In genomic region chr16:12307318-12307965, GRCm38 (mm10) we compare ENCODE assay signal across 24 mouse cellular contexts.
DNase-seq lines count a peak whose midpoint lies in the region; ATAC-seq and TF ChIP-seq lines count a peak whose summit lies in the region.
"Had no signal": no experiment of that assay in that cellular context is flagged by ENCODE, and none has a peak within 500 bp of the region (broad histone marks: within the 10 kb centered on the region; RNA-seq: fewer than 3 reads in every experiment).

No protein-coding gene starts in this region.

- no peak overlapping the region for H3K4me2 ChIP-seq in liver, postnatal 0 days (ENCODE audit: low read depth, low read length)
- no peak overlapping the region for H3K4me2 ChIP-seq in heart, embryonic 12.5 days
- H3K4me2 ChIP-seq in hindbrain, embryonic 12.5 days (replicated peaks): no peak overlapping the region
- H3K4me2 ChIP-seq: embryonic facial prominence, embryonic 15.5 days; heart, embryonic 15.5 days; liver, embryonic 15.5 days; neural tube, embryonic 13.5 days had no signal

- WGBS in liver, postnatal 0 days (ENCODE audit: insufficient replicate concordance): 44% methylated on average over 3 of the region's 3 CpGs
- 62% methylated on average over 3 of the region's 3 CpGs for WGBS in heart, embryonic 12.5 days
- WGBS in hindbrain, embryonic 12.5 days: 70% methylated on average over 3 of the region's 3 CpGs
- 68% methylated on average over 3 of the region's 3 CpGs for WGBS in heart, embryonic 10.5 days

- no peak overlapping the region for H3K9ac ChIP-seq in liver, postnatal 0 days (replicated peaks)
- no peak overlapping the region for H3K9ac ChIP-seq in heart, embryonic 12.5 days
- H3K9ac ChIP-seq in hindbrain, embryonic 12.5 days: no peak overlapping the region
- H3K9ac ChIP-seq: embryonic facial prominence, embryonic 15.5 days; heart, embryonic 15.5 days; liver, embryonic 15.5 days; neural tube, embryonic 13.5 days had no signal

- no peak overlapping the region for H3K27ac ChIP-seq in liver, postnatal 0 days (ENCODE audit: low read depth)
- no peak overlapping the region for H3K27ac ChIP-seq in heart, embryonic 12.5 days (ENCODE audit: poor library complexity, severe bottlenecking)
- H3K27ac ChIP-seq in hindbrain, embryonic 12.5 days: no peak overlapping the region
- H3K27ac ChIP-seq in heart, embryonic 10.5 days: no peak overlapping the region
- H3K27ac ChIP-seq: embryonic facial prominence, embryonic 15.5 days; heart, embryonic 15.5 days; hindbrain, postnatal 0 days; kidney, postnatal 0 days; limb, embryonic 10.5 days; liver, embryonic 15.5 days; midbrain, embryonic 10.5 days; neural tube, embryonic 13.5 days had no signal

- ATAC-seq in G1E (ENCODE audit: extremely low read depth, insufficient number of reproducible peaks, low FRiP score, poor library complexity, severe bottlenecking): peak; percentile 83
- peak; percentile 52; the same call in 1 of the 2 replicates for ATAC-seq in granulocyte monocyte progenitor cell, adult 5-6 weeks (replicated peaks; ENCODE audit: poor library complexity, severe bottlenecking)
- no peak for ATAC-seq in liver, postnatal 0 days
- ATAC-seq in heart, embryonic 12.5 days (ENCODE audit: insufficient number of reproducible peaks, low FRiP score): no peak
- ATAC-seq in hindbrain, embryonic 12.5 days (ENCODE audit: low FRiP score): no peak
- ATAC-seq: CD4-positive, CD25-positive, alpha-beta regulatory T cell, adult 4 months; forebrain, embryonic 16.5 days; hindbrain, postnatal 0 days; intestine, postnatal 0 days; lung, postnatal 0 days had no signal

- H3K27me3 ChIP-seq in G1E (ENCODE audit: insufficient read depth, low read length): no peaks in the 10 kb centered on the region
- H3K27me3 ChIP-seq in liver, postnatal 0 days (ENCODE audit: insufficient read depth, low read length): no peaks in the 10 kb centered on the region
- H3K27me3 ChIP-seq in heart, embryonic 12.5 days (replicated peaks): no peaks in the 10 kb centered on the region
- no peaks in the 10 kb centered on the region for H3K27me3 ChIP-seq in hindbrain, embryonic 12.5 days
- H3K27me3 ChIP-seq in heart, embryonic 10.5 days (ENCODE audit: insufficient read depth, poor library complexity, severe bottlenecking): no peaks in the 10 kb centered on the region
- H3K27me3 ChIP-seq: embryonic facial prominence, embryonic 15.5 days; heart, embryonic 15.5 days; liver, embryonic 15.5 days; neural tube, embryonic 13.5 days had no signal

- no peak for TF ChIP-seq CTCF in G1E (IDR thresholded peaks at IDR 0.05; ENCODE audit: low read depth, low read length)
- no peak for TF ChIP-seq CTCF in liver, postnatal 0 days (IDR thresholded peaks at IDR 0.05; ENCODE audit: low read depth)

- peak; percentile 74 for TF ChIP-seq EP300 in liver, postnatal 0 days (IDR thresholded peaks at IDR 0.05; ENCODE audit: low read depth)

- H3K9me3 ChIP-seq in G1E (replicated peaks): no peaks in the 10 kb centered on the region
- H3K9me3 ChIP-seq in liver, postnatal 0 days (ENCODE audit: low read length): no peaks in the 10 kb centered on the region
- H3K9me3 ChIP-seq in heart, embryonic 12.5 days (replicated peaks): no peaks in the 10 kb centered on the region
- no peaks in the 10 kb centered on the region for H3K9me3 ChIP-seq in hindbrain, embryonic 12.5 days (replicated peaks)
- H3K9me3 ChIP-seq in heart, embryonic 10.5 days: no peaks in the 10 kb centered on the region
- H3K9me3 ChIP-seq: embryonic facial prominence, embryonic 15.5 days; heart, embryonic 15.5 days; limb, embryonic 10.5 days; liver, embryonic 15.5 days; midbrain, embryonic 10.5 days; neural tube, embryonic 13.5 days had no signal

- peak; percentile 35 for DNase-seq in adrenal gland, postnatal 14 days
- DNase-seq in adrenal gland, postnatal 4 days (ENCODE audit: low spot score in 2 of 2): no peak
- peak; percentile 41 for DNase-seq in G1E (ENCODE audit: low spot score)
- no peak for DNase-seq in liver, postnatal 0 days
- no peak for DNase-seq in heart, embryonic 10.5 days (ENCODE audit: low spot score)
- DNase-seq: cerebellum, adult 18-20 months; cerebellum, postnatal 25 days; heart, postnatal 4 days; thymus, postnatal 25 days had no signal

- H3K36me3 ChIP-seq in G1E (replicated peaks): no peaks in the 10 kb centered on the region
- no peaks in the 10 kb centered on the region for H3K36me3 ChIP-seq in liver, postnatal 0 days (replicated peaks; ENCODE audit: insufficient read depth, low read length)
- H3K36me3 ChIP-seq in heart, embryonic 12.5 days: no peaks in the 10 kb centered on the region
- H3K36me3 ChIP-seq in hindbrain, embryonic 12.5 days: no peaks in the 10 kb centered on the region
- H3K36me3 ChIP-seq in heart, embryonic 10.5 days: no peaks in the 10 kb centered on the region
- H3K36me3 ChIP-seq: embryonic facial prominence, embryonic 15.5 days; heart, embryonic 15.5 days; limb, embryonic 10.5 days; liver, embryonic 15.5 days; midbrain, embryonic 10.5 days; neural tube, embryonic 13.5 days had no signal

- peaks cover 66% of the 10 kb centered on the region for H3K4me1 ChIP-seq in G1E (ENCODE audit: insufficient read depth, low read depth, low read length)
- no peaks in the 10 kb centered on the region for H3K4me1 ChIP-seq in liver, postnatal 0 days (ENCODE audit: insufficient read depth)
- no peaks in the 10 kb centered on the region for H3K4me1 ChIP-seq in heart, embryonic 12.5 days (replicated peaks)
- no peaks in the 10 kb centered on the region; the same call in 1 of the 2 replicates for H3K4me1 ChIP-seq in hindbrain, embryonic 12.5 days
- no peaks in the 10 kb centered on the region for H3K4me1 ChIP-seq in heart, embryonic 10.5 days
- H3K4me1 ChIP-seq: embryonic facial prominence, embryonic 15.5 days; heart, embryonic 15.5 days; midbrain, embryonic 10.5 days; neural tube, embryonic 13.5 days had no signal

- H3K4me3 ChIP-seq in G1E (ENCODE audit: low read depth, low read length): peak overlapping the region; percentile 47; the same call in 1 of the 2 replicates
- no peak overlapping the region for H3K4me3 ChIP-seq in liver, postnatal 0 days (ENCODE audit: low read depth, low read length)
- no peak overlapping the region for H3K4me3 ChIP-seq in heart, embryonic 12.5 days
- no peak overlapping the region for H3K4me3 ChIP-seq in hindbrain, embryonic 12.5 days
- H3K4me3 ChIP-seq in heart, embryonic 10.5 days: no peak overlapping the region
- H3K4me3 ChIP-seq: embryonic facial prominence, embryonic 15.5 days; heart, embryonic 15.5 days; limb, embryonic 10.5 days; liver, embryonic 15.5 days; midbrain, embryonic 10.5 days; neural tube, embryonic 13.5 days had no signal

Comparison
In these comparisons a context has a peak if more than half of its experiments do, and no peak if none do; other contexts are left out.
1. DNase-seq: peak in adrenal gland, postnatal 14 days (single experiment) and G1E (single experiment); none in adrenal gland, postnatal 4 days (0 of 2), liver, postnatal 0 days (single experiment) and heart, embryonic 10.5 days (single experiment).
2. ATAC-seq: peak in G1E (single experiment) and granulocyte monocyte progenitor cell, adult 5-6 weeks (single experiment); none in liver, postnatal 0 days (single experiment), heart, embryonic 12.5 days (single experiment) and hindbrain, embryonic 12.5 days (single experiment).